Mouse (Mus musculus) kidney, embryonic 15.5 days (tissue): ENCODE measurements around the gene Mon1a. TPM values are rescaled to one million over a fixed set of nuclear protein-coding genes. Genes with fewer than 3 reads are reported as not detected.

Source experiments
- ATAC-seq: fragments of 200-750 bp; cut with Nextera tagmentation; replicated peaks from 2 replicates; pipeline ENCODE4 v1.8.0; 2017; ENCODE audit warnings: moderate TSS enrichment; ENCODE audit not compliant: low FRiP score
- H3K27ac ChIP-seq: fragments of 300-500 bp; sonication (generic); 2 replicates; pipeline ENCODE4 v1.5.1; 2015; ENCODE audit warnings: mild to moderate bottlenecking, inconsistent platforms
- H3K27me3 ChIP-seq: fragments of 300-500 bp; sonication (generic); 2 replicates; pipeline ENCODE4 v1.6.1; 2015; ENCODE audit warnings: inconsistent platforms
- H3K36me3 ChIP-seq: fragments of 300-500 bp; sonication (generic); 2 replicates; pipeline ENCODE4 v1.6.1; 2015; ENCODE audit warnings: inconsistent platforms
- H3K4me1 ChIP-seq: fragments of 300-500 bp; sonication (generic); 2 replicates; pipeline ENCODE4 v1.6.1; 2015; ENCODE audit warnings: inconsistent platforms
- H3K4me2 ChIP-seq: fragments of 300-500 bp; sonication (generic); 2 replicates; pipeline ENCODE4 v1.6.1; 2015; ENCODE audit warnings: moderate library complexity, mild to moderate bottlenecking, inconsistent platforms
- H3K4me3 ChIP-seq: fragments of 300-500 bp; sonication (generic); replicated peaks from 2 replicates; pipeline ENCODE4 v1.5.1; 2015; ENCODE audit warnings: mild to moderate bottlenecking, inconsistent platforms
- H3K9ac ChIP-seq: fragments of 300-500 bp; sonication (generic); 2 replicates; pipeline ENCODE4 v1.6.1; 2015; ENCODE audit warnings: mild to moderate bottlenecking, inconsistent platforms
- H3K9me3 ChIP-seq: fragments of 300-500 bp; sonication (generic); replicated peaks from 2 replicates; pipeline ENCODE4 v1.6.1; 2016; ENCODE audit warnings: inconsistent platforms
- WGBS: fragments of 180-500 bp; shearing (Covaris S2); methylation state at CpG from one replicate; pipeline ENCODE4 v1.1.7; 2015; ENCODE audit warnings: mixed read lengths; 5-methylcytosine and 5-hydroxymethylcytosine counted together
- polyA plus RNA-seq: library from polyadenylated mRNA; unstranded; fragments of >200 nt; fragmentation: Nextera tagmentation; extraction: Ambion mirVana; gene quantifications from 2 replicates; pipeline ENCODE4 v1.2.1, GENCODE M21; 2015

Mon1a gene
- polyA plus RNA-seq, 1 experiment from 2014 or later: 11.5 TPM

DNA sequence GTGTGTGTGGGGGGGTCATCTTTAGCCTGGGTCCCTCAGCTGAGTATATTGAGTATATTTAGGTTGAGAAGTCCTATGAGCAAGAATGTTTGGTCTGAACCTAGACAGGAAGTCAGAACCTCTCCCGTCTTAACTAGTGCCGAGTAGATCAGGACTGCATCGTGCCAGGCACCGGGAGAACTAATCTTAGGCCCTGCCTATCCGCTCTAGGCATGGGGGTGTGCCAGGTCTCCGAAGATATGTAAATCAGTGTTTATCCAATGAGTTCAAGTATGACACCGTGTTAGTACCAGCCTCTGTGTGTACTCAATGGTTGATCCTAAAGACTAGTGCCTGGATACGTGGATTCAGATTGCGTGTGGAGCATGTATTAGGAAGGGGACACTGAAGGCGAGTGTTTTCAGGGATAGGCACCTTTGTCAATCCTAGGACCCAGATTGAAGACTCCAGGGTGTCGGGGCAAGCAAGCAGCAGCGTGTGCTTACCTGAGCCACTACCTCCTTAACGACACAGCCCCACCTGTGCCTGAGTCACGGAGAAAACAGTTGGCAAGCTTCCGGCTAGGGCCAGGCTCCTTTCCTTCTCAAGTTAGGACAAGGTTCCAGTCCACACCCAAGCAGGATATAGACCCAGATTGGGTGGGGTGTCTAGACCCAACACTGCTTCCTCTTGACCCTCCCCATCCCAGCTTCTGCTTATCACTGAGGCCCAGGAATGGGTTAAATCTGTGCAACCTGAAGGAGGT is 22.2 kb downstream of the Mon1a start:
- Histone ChIP-seq H3K4me3 (no peak overlapping the region), H3K9ac (no peak overlapping the region)
- ATAC-seq: no peak

DNA sequence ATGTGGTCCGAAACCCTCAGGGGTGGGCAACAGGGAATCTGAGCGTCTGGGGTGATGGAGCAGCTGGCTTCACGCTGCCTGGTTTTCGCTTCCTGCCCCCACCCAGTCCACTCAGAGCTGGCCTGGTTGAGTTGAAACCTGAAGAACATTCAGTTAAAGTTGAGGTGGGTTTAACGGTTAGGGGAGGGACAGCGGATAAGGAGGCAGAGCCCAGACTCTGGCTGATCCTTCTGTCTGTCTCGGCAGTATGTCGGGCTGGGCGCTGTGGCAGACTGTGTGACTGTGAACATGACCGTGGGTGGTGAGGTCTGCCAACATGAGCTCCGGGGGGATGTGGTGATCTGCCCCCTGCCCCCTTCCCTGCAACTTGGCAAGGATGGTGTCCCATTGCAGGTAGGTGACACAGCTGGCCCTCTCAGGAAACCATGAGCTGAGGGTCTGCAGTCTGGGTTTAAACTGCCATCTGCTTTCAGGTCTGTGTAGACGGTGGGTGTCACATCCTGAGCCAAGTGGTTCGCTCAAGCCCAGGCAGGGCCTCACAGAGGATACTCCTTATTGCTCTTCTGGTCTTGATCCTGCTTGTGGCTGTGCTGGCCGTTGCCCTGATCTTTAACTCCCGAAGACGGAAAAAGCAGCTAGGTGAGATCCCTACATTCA is 26.9 kb downstream of the Mon1a start:
- no peak overlapping the region for H3K27ac ChIP-seq
- H3K36me3 ChIP-seq: no peaks in the 10 kb centered on the region
- 51% methylated on average over 16 of the region's 16 CpGs for WGBS
- peaks cover 22% of the 10 kb centered on the region for H3K4me1 ChIP-seq
- H3K4me2 ChIP-seq: no peak overlapping the region
- H3K9ac ChIP-seq: no peak overlapping the region
- no peaks in the 10 kb centered on the region for H3K9me3 ChIP-seq
- H3K27me3 ChIP-seq: peaks cover 4% of the 10 kb centered on the region; the same call in 1 of the 2 replicates
- no peak overlapping the region for H3K4me3 ChIP-seq
- ATAC-seq: no peak

More for the DNA sequence above, 22.2 kb downstream of the Mon1a start:
- Histone ChIP-seq H3K27me3 (peaks cover 19% of the 10 kb centered on the region), H3K9me3 (no peaks in the 10 kb centered on the region), H3K4me2 (no peak overlapping the region), H3K4me1 (peaks cover 49% of the 10 kb centered on the region), H3K27ac (no peak overlapping the region), H3K36me3 (no peaks in the 10 kb centered on the region)
- WGBS: 87% methylated on average over 15 of the region's 15 CpGs

DNA sequence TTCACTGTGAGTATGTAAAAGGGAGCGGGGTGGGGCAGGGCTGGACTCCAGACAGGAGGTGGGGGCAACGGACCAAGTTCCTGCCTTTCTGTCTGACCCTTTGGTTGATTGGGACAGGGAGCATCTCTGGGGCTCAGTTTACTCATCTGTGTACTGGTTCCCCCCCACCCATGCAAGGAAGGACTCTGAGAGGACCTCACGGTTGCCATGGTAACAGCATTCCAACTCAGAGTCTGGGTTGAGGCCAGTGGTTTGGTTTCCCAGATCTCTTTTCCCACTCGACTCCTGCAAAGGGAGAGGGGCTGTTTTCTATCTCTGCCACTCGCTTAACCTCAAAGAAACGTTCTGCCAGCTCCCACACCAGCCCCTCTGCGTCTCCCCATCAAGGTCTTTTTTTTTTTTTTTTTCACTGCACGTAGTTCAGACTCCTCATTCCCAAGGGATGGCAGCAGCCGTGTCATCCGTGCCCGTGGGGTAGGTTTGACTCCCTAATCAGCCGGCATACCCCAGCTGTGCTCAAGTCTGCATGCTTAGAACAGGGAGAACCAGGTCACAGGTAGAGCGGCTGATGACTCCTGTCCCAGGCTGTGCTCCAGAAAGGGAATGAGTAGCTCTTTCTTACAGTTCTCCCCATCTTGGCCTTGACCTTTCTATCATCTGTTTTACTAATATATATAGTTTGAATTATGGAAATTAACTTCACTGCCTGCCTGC is 30.1 kb downstream of the Mon1a start:
- 32% methylated on average over 13 of the region's 13 CpGs for WGBS
- Histone ChIP-seq H3K27me3 (peaks cover under 1% of the 10 kb centered on the region; the same call in 1 of the 2 replicates), H3K27ac (no peak overlapping the region), H3K4me1 (peaks cover 22% of the 10 kb centered on the region), H3K4me3 (no peak overlapping the region), H3K4me2 (no peak overlapping the region), H3K9ac (no peak overlapping the region), H3K36me3 (no peaks in the 10 kb centered on the region), H3K9me3 (no peaks in the 10 kb centered on the region)
- ATAC-seq: no peak

DNA sequence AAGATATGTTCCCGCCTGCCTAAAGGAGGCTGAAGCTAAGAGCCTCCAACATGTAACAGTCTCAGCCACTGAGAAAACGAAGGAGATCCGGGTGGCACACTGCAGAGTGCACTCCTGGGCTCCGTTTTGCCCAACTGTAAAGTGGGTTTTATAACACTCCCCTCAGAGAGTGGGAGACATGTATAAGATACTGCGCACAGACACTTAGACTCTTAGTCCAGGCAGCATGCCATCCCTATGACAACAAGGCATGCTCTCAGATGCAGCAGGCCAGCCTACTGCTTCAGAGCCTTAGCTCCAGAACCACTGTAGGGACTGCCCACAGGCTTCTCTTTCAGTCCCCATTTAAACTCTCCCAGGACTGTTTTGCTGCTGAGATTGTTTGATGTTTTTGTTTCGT is 30.9 kb downstream of the Mon1a start:
- no peak overlapping the region for H3K4me2 ChIP-seq
- no peaks in the 10 kb centered on the region for H3K27me3 ChIP-seq
- no peak overlapping the region for H3K27ac ChIP-seq
- WGBS: 84% methylated on average over 6 of the region's 6 CpGs
- H3K9ac ChIP-seq: no peak overlapping the region
- no peaks in the 10 kb centered on the region for H3K36me3 ChIP-seq
- peaks cover 22% of the 10 kb centered on the region for H3K4me1 ChIP-seq
- no peak for ATAC-seq
- H3K4me3 ChIP-seq: no peak overlapping the region
- no peaks in the 10 kb centered on the region for H3K9me3 ChIP-seq

DNA sequence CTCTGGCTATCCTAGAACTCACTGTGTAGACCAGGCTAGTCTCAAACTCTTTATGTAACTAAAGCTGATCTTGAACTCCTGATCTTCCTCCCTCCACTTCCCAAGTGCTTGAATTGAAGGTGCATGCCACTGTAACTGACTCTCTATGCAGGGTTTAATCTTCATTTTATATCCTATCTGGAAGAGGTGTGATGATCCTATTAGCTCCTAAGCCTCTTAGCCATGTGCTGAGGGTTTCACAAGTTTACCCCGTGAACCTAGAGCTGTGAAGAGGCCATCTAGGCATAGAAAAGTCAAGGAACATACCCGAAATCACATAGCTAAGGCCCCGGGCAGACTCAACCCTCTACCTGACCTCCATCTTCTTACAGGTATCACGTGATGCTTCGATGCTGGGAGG is 31.5 kb downstream of the Mon1a start:
- no peak overlapping the region for H3K4me2 ChIP-seq
- H3K9ac ChIP-seq: no peak overlapping the region
- whole genome bisulfite sequencing: 82% methylated on average over 5 of the region's 5 CpGs
- ATAC-seq: no peak
- H3K9me3 ChIP-seq: no peaks in the 10 kb centered on the region
- H3K27ac ChIP-seq: no peak overlapping the region
- H3K4me1 ChIP-seq: peaks cover 20% of the 10 kb centered on the region
- H3K27me3 ChIP-seq: no peaks in the 10 kb centered on the region
- no peaks in the 10 kb centered on the region for H3K36me3 ChIP-seq
- H3K4me3 ChIP-seq: no peak overlapping the region

DNA sequence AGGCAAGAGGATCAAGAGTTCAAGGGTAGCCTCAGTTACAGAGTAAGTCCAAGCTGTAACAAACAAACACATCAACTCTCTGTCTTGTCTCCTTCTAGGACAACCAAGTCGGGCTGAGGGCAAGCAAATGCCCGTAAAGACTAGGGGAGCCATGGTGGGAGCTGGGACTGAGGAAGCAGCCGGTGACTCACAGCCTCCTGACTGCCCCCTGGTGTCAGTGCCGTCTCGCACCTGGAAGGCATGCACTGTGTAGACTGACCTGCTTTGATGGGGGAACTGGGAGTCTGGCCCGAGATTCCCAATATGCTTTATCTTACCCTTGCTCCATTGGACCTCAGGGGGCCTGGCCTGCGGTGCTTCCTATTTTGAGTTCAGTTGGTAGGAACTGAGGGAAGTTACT is 35.1 kb downstream of the Mon1a start:
- 28% methylated on average over 7 of the region's 7 CpGs for WGBS
- H3K4me1 ChIP-seq: peaks cover 10% of the 10 kb centered on the region
- 0 out of 2 replicates have a peak, but pooled peaks have one; percentile 19 for ATAC-seq
- no peak overlapping the region for H3K4me3 ChIP-seq
- no peak overlapping the region for H3K27ac ChIP-seq
- H3K9ac ChIP-seq: no peak overlapping the region
- no peaks in the 10 kb centered on the region for H3K27me3 ChIP-seq
- no peaks in the 10 kb centered on the region for H3K9me3 ChIP-seq
- no peak overlapping the region for H3K4me2 ChIP-seq
- no peaks in the 10 kb centered on the region for H3K36me3 ChIP-seq

DNA sequence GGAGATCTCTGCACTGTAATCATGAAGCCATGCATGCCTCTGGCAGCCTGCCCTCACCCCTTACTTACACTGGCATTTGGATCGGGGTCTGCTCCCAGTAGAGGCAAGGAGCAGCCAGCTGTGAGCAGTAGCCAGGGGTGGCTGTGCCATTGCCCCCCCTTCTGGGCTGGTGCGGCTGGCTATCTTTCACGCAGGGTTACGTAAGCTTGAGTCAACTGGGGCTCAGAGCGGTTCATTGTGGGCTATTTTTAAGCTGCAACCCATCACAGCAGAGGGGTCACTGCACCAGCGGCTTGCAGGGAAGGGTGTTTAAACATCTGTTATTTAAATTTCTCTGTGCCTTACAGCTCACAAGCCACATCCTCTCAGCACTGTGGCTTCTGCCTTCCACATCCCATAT is 36.0 kb downstream of the Mon1a start:
- H3K9ac ChIP-seq: no peak overlapping the region
- no peaks in the 10 kb centered on the region for H3K27me3 ChIP-seq
- 47% methylated on average over 6 of the region's 6 CpGs for WGBS
- no peak overlapping the region for H3K27ac ChIP-seq
- no peak for ATAC-seq
- H3K4me2 ChIP-seq: no peak overlapping the region
- 0 out of 2 replicates have a peak, but pooled peaks cover 4% of the 10 kb centered on the region for H3K4me1 ChIP-seq
- no peaks in the 10 kb centered on the region for H3K9me3 ChIP-seq
- no peaks in the 10 kb centered on the region for H3K36me3 ChIP-seq
- H3K4me3 ChIP-seq: no peak overlapping the region

DNA sequence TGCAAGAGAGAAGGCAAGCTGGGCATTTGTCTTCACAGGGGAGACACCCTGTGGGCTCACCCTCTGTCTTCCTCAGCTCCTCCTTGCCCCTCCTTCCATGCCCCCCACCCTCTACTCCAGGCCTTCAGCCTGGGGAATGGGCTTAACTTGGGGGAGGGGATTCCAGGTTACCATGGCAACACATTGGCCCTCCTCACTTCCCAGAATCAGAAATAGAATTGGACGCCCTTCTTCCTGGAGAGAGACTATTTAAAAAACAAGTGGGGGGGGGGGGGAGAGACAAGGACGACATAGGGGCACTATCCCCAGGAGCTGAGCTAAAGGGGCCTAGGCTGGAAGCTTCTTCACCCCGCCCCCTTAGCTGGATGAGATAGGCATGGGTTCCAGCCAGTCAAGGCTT is 37.3 kb downstream of the Mon1a start:
- Histone ChIP-seq H3K4me2 (no peak overlapping the region), H3K36me3 (no peaks in the 10 kb centered on the region), H3K27ac (no peak overlapping the region), H3K4me3 (no peak overlapping the region), H3K4me1 (0 out of 2 replicates have a peak, but pooled peaks cover 4% of the 10 kb centered on the region), H3K9me3 (no peaks in the 10 kb centered on the region), H3K9ac (no peak overlapping the region), H3K27me3 (no peaks in the 10 kb centered on the region)
- no peak for ATAC-seq
- 44% methylated on average over 3 of the region's 3 CpGs for WGBS

DNA sequence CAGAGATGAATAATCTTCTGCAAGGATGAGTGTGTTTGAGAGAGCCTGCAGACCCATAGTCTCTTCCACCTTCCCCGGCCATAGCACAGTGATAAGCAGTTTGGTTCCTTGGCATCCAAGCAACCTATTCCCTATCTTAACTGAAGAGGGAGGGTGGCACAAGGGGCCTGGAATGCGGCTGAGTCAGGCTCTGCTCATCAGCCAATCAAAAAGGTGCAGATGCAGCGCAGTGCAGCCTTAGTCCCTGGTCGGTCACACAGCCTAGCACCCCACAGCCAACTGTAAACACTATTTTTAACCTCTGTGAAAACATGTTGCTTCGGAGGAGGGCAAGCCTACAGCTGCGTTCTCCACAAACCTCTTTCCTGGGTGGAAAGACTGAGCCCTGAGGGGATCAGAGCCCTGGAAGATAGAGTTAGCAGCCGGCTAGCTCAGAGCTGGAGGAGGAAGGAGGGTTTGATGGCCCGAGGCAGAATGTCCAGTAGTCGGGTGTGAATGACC is 39.0 kb downstream of the Mon1a start:
- no peak overlapping the region for H3K4me3 ChIP-seq
- no peak overlapping the region for H3K4me2 ChIP-seq
- ATAC-seq: no peak
- H3K4me1 ChIP-seq: 0 out of 2 replicates have a peak, but pooled peaks cover 4% of the 10 kb centered on the region
- H3K9me3 ChIP-seq: no peaks in the 10 kb centered on the region
- H3K9ac ChIP-seq: no peak overlapping the region
- 39% methylated on average over 9 of the region's 9 CpGs for WGBS
- H3K27me3 ChIP-seq: no peaks in the 10 kb centered on the region
- H3K27ac ChIP-seq: no peak overlapping the region
- H3K36me3 ChIP-seq: no peaks in the 10 kb centered on the region

DNA sequence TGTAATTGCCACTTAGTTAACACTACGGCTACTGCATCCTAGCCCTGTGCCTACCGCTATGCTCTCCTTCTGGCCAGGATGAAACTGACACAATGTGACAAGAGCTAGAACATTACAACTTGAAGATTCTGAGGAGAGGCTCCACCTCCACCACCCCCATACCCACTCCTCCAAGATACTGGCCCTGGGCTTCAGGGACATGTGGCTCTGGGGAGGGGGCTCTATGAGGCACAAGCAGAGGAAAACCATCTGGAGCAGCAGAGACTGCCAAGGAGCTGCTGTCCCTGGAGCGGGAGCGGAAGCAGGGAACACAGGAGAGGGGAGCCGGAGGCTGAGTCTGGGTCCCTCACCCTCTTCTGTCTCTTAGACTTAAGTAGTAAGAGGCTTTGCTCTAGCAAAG is 39.8 kb downstream of the Mon1a start:
- 68% methylated on average over 5 of the region's 5 CpGs for WGBS
- no peaks in the 10 kb centered on the region for H3K36me3 ChIP-seq
- ATAC-seq: no peak
- no peaks in the 10 kb centered on the region for H3K9me3 ChIP-seq
- H3K4me3 ChIP-seq: no peak overlapping the region
- H3K4me1 ChIP-seq: 0 out of 2 replicates have a peak, but pooled peaks cover 4% of the 10 kb centered on the region
- H3K9ac ChIP-seq: no peak overlapping the region
- H3K27ac ChIP-seq: no peak overlapping the region
- no peaks in the 10 kb centered on the region for H3K27me3 ChIP-seq
- H3K4me2 ChIP-seq: no peak overlapping the region

DNA sequence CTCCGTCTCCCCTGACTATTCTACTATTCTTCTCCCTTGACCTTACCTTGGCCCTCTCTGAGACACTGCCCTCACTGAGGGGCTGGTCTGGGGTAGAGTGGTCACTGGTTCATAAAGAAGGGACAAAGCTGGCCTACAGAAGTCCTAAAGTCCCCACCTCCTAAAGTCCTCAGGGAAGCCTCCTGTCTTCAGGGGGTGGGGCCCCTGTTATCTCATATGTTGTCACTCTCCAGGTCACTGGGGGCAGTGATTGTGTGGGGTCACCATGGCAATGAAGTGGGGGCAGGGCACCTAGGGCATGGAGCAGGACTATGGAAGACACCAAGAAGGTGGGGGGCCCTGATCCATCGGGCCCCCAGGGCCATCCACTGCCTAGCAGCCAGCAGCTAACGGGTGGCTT is 40.2 kb downstream of the Mon1a start, which contains the start of gene Actl11:
Gene Actl11 (plus strand): TSS at position 301 of the 400 bp plus-strand sequence.
- Histone ChIP-seq H3K27me3 (no peaks in the 10 kb centered on the region), H3K4me2 (no peak within 1 kb of the TSS), H3K9me3 (no peaks in the 10 kb centered on the region), H3K4me1 (0 out of 2 replicates have a peak, but pooled peaks cover 4% of the 10 kb centered on the region), H3K4me3 (no peak within 1 kb of the TSS), H3K27ac (no peak within 1 kb of the TSS), H3K36me3 (no peaks in the 10 kb centered on the region), H3K9ac (no peak within 1 kb of the TSS)
- WGBS: 74% methylated on average over 3 of the region's 3 CpGs
- ATAC-seq: no peak

DNA sequence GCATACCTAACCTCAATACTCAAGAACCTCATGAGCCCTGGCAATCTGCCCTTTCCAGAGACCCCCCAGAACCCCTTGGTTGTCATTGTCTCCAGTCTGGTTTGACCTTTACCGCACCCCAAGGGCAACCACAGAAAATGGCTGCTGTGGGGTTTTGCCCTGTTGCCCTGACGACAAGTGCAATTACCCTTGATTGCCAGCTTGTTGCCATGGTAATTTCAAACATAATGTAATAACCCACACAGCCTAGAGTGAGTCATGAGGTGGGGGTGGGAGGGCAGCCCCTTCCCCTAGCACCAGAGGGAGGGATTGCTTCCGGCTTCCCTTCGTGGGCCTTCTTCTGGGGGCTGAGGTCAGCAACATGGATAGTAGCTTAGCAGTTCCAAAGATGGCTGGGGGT is 44.3 kb downstream of the Mon1a start:
- Histone ChIP-seq H3K9ac (no peak overlapping the region), H3K9me3 (no peaks in the 10 kb centered on the region), H3K4me3 (no peak overlapping the region), H3K4me1 (peaks cover 15% of the 10 kb centered on the region), H3K36me3 (no peaks in the 10 kb centered on the region), H3K27ac (no peak overlapping the region), H3K27me3 (peaks cover 29% of the 10 kb centered on the region), H3K4me2 (no peak overlapping the region)
- 63% methylated on average over 4 of the region's 4 CpGs for WGBS
- ATAC-seq: no peak
